Mouse (Mus musculus): Measurements from ENCODE around the gene Stx8.

- TF ChIP-seq CTCF (IDR thresholded peaks at IDR 0.05; ENCODE audit: control insufficient read depth, insufficient read depth, low read length) (no peak), POLR2A (IDR thresholded peaks at IDR 0.05; ENCODE audit: borderline replicate concordance, control insufficient read depth, low read depth, low read length) (no peak)
These were observed 68.4 kb downstream of the Stx8 start for GRCm38 (mm10) chr11:68034422-68034821.

Data from bone marrow, adult 2 months (tissue).